Mouse (Mus musculus): ENCODE measurements around the gene Kifc1. TPM values are rescaled to one million over a fixed set of nuclear protein-coding genes. Genes with fewer than 3 reads are reported as not detected.
A peak's percentile ranks its signal among the peaks of the same experiment; 100 is the strongest.
"Not testable (repeated sequence)": the region's sequence is repeated elsewhere in the genome, so short reads cannot be mapped to it uniquely, and the experiment has no call there.

Kifc1 gene
- polyA plus RNA-seq, 1 experiment = 2.2 TPM

DNA sequence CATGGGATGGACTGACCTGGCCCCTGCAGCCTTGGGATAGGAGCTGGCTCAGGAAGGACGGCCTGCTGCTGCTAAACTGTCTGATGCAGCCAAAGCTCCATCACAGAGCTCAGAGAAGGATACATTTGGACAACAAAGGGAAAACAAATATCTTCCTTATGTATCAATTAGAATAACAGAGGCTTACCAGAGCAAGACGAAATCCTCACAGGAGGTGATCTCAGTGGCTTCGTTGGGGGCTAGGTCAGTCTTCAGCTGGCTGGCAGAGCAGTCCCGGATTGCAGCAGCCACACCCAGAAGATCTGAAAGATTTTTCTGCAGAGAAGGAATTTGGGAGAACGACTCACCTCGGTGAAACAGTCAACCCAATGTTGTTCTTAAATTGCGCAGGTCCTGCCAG, 2.0 kb upstream of the Kifc1 start:
- no peaks in the 10 kb centered on the region for H3K27me3 ChIP-seq (ENCODE audit: control insufficient read depth, insufficient read depth, low read length)
- H3K27ac ChIP-seq (ENCODE audit: insufficient read depth, low read length) = no peak overlapping the region
- DNase-seq = no peak
- no peaks in the 10 kb centered on the region for H3K4me1 ChIP-seq (ENCODE audit: control insufficient read depth, insufficient read depth, low read length)
- H3K4me3 ChIP-seq (replicated peaks; ENCODE audit: insufficient read depth, low read depth, low read length) = no peak overlapping the region
- TF ChIP-seq POLR2A (IDR thresholded peaks at IDR 0.05; ENCODE audit: borderline replicate concordance, insufficient read depth, low read length) (no peak), CTCF (IDR thresholded peaks at IDR 0.05; ENCODE audit: borderline replicate concordance, insufficient read depth, low read depth, low read length) (no peak)
- WGBS = 13% methylated on average over 7 of the region's 7 CpGs

DNA sequence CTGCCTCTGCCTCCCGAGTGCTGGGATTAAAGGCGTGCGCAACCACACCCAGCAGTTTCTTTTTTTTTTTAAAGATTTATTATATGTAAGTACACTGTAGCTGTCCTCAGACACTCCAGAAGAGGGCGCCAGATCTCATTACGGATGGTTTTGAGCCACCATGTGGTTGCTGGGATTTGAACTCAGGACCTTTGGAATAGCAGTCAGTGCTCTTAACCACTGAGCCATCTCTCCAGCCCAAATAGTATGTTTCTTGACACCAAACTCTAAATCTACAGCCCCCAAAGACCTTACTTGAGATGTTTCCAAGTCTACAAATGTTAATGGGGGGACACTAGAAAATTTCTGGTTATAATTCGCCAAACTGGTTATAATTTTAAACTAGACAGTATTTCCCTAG, 1.4 kb upstream of the Kifc1 start:
- H3K27ac ChIP-seq (ENCODE audit: insufficient read depth, low read length); H3K27me3 ChIP-seq (ENCODE audit: control insufficient read depth, insufficient read depth, low read length); DNase-seq; H3K4me3 ChIP-seq (replicated peaks; ENCODE audit: insufficient read depth, low read depth, low read length); H3K4me1 ChIP-seq (ENCODE audit: control insufficient read depth, insufficient read depth, low read length): not testable (repeated sequence)
- WGBS = 62% methylated on average over 6 of the region's 6 CpGs

DNA sequence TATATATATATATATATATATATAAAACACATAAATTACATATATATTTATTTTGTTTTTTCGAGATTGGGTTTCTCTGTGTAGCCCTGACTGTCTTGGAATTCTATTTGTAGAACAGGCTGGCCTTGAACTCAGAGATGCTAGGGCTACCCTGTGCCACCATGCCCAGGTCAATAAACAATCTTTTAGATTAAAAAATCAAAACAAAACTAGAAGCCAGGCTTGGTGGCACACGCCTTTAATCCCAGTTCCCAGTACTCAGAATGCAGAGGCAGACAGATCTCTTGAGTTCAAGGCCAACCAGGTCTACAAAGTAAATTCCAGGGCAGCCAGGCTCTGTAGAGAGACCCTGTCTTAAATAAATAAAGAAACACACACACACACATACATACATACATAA, 896 bp upstream of the Kifc1 start:
- no peaks in the 10 kb centered on the region for H3K4me1 ChIP-seq (ENCODE audit: control insufficient read depth, insufficient read depth, low read length)
- H3K27me3 ChIP-seq (ENCODE audit: control insufficient read depth, insufficient read depth, low read length) = no peaks in the 10 kb centered on the region
- 60% methylated on average over 2 of the region's 2 CpGs for WGBS
- no peak overlapping the region for H3K4me3 ChIP-seq (replicated peaks; ENCODE audit: insufficient read depth, low read depth, low read length)
- H3K27ac ChIP-seq (ENCODE audit: insufficient read depth, low read length) = no peak overlapping the region
- no peak for DNase-seq
- TF ChIP-seq CTCF (IDR thresholded peaks at IDR 0.05; ENCODE audit: borderline replicate concordance, insufficient read depth, low read depth, low read length) (no peak), POLR2A (IDR thresholded peaks at IDR 0.05; ENCODE audit: borderline replicate concordance, insufficient read depth, low read length) (no peak)

DNA sequence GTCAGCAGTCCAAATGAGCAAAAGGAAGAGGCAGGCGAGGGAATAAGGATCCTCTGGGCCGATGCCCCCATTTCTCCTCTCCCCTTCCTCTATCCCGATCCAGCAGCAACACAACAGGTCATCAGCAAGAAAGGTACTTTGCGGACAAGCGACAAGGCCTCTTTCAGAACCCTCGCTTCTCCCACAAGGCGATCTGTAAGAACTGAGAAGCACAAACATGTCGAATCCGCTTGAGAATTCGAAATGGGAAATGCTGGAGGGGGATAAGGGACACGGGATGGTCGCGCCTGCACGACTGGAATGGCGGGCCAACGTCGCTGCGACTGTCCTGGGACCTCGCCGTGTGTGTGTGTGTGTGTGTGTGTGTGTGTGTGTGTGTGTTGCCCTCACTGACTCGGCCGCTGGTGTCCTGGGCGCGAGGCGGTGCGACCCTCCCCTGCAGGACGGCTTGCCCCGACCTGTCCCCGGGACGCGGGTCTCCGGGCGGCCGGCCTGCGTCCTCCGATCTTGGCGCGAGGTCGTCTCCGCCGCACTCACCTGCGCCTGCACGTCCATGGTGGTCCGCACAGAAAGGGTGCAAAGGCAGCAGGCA, 424 bp downstream of the Kifc1 start:
- not testable (repeated sequence) for H3K4me1 ChIP-seq (ENCODE audit: control insufficient read depth, insufficient read depth, low read length); DNase-seq; H3K27ac ChIP-seq (ENCODE audit: insufficient read depth, low read length); H3K27me3 ChIP-seq (ENCODE audit: control insufficient read depth, insufficient read depth, low read length)
- H3K4me3 ChIP-seq (replicated peaks; ENCODE audit: insufficient read depth, low read depth, low read length) = peak overlapping the region; percentile 94
- WGBS = under 1% methylated on average over 43 of the region's 44 CpGs

DNA sequence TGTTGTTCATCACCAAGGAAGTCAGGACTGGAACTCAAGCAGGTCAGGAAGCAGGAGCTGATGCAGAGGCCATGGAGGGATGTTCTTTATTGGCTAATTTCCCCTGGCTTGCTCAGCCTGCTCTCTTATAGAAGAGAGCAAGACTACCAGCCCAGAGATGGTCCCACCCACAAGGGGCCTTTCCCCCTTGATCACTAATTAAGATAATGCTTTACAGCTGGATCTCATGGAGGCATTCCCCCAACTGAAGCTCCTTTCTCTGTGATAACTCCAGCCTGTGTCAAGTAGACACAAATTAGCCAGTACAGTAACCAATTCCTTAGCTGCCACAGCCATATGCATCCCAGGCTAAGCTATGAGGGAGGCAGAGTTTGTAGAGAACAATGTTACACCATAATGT, 2.2 kb downstream of the Kifc1 start:
- not testable (repeated sequence) for H3K4me1 ChIP-seq (ENCODE audit: control insufficient read depth, insufficient read depth, low read length); H3K27me3 ChIP-seq (ENCODE audit: control insufficient read depth, insufficient read depth, low read length); H3K4me3 ChIP-seq (replicated peaks; ENCODE audit: insufficient read depth, low read depth, low read length); H3K27ac ChIP-seq (ENCODE audit: insufficient read depth, low read length); DNase-seq

DNA sequence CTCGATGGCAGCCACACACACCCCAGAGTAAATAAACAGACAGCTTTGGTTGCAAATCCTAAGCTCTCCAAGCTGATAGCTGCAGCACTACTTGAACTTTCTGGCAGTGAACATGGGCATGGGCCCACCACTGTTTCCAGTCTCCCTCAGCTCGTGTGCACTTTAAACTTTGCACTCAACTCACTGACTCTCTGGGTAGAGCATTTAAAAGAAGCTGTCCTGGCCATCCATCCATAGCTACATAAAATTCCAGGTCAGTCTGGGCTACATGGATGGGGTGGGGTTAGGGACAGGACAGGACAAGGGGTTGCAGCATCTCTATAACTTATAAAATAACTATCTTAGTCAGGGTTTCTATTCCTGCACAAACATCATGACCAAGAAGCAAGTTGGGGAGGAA, 2.7 kb downstream of the Kifc1 start:
- not testable (repeated sequence) for DNase-seq; H3K27ac ChIP-seq (ENCODE audit: insufficient read depth, low read length); H3K4me3 ChIP-seq (replicated peaks; ENCODE audit: insufficient read depth, low read depth, low read length); H3K27me3 ChIP-seq (ENCODE audit: control insufficient read depth, insufficient read depth, low read length); H3K4me1 ChIP-seq (ENCODE audit: control insufficient read depth, insufficient read depth, low read length)
- WGBS = 67% methylated on average over 2 of the region's 2 CpGs

DNA sequence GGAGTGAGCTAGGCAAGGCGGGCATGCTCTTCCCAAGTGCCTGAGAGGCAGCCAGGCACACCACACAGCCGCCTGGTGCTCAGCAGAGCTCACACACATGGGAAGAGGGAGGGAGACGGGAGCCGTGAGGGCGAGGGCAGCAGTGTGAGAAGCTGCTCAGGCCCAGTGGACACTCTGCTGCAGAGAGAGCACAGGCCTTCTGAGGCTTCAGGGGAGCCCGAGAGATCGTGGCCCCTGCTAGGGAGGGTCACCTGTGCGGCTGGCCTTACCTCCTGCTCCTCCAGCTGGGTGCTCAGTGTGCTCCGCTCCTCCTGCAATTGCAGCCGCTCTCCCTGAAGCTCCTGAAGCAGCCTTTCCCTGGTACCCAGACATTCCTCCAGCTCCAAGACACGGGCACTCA, 6.1 kb downstream of the Kifc1 start:
- WGBS = 89% methylated on average over 10 of the region's 11 CpGs
- DNase-seq = not testable (repeated sequence)

DNA sequence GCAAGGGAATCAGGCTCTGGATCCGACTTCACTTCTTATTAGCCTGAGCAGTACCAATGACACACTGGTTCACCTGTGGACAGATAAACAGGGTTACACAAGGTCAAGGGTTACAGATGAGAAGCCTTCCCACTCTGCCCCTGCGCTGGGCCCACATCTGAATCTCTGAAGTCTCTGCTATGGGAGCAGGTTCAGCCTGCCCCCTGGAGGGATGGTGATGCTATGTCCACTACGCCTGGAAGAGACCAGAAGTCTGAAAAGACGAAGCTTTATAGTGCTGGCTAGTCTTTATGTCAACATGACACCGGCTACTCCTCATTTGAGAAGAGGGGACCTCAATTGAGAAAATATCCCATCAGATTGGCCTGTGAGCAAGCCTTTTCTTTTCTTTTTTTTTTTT, 14.7 kb downstream of the Kifc1 start:
- WGBS = 82% methylated on average over 5 of the region's 5 CpGs
- not testable (repeated sequence) for H3K4me1 ChIP-seq (ENCODE audit: control insufficient read depth, insufficient read depth, low read length); H3K4me3 ChIP-seq (replicated peaks; ENCODE audit: insufficient read depth, low read depth, low read length); H3K27me3 ChIP-seq (ENCODE audit: control insufficient read depth, insufficient read depth, low read length); H3K27ac ChIP-seq (ENCODE audit: insufficient read depth, low read length); DNase-seq

More for the DNA sequence above, 6.1 kb downstream of the Kifc1 start:
- not testable (repeated sequence) for H3K27ac ChIP-seq (ENCODE audit: insufficient read depth, low read length); H3K27me3 ChIP-seq (ENCODE audit: control insufficient read depth, insufficient read depth, low read length); H3K4me1 ChIP-seq (ENCODE audit: control insufficient read depth, insufficient read depth, low read length); H3K4me3 ChIP-seq (replicated peaks; ENCODE audit: insufficient read depth, low read depth, low read length)

DNA sequence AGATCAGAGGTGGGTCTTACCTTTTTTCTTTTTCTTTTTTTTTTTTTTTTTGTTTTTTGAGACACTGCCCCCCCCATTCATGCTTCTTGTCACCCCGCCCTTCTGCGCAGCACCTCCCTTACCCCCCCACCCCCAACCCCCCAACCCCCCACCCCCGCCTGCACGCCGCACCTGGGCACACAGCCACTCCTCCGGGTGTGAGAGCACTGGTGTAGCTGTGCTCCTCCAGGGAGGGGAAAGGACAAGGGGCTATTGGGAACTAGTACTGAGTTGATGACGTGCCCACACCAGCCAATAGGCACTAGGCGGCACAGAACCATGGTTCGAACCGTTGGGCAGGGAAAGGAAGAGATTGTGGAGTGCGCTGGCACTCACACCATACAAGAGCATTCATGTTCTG, 16.1 kb downstream of the Kifc1 start:
- DNase-seq = peak; percentile 35 to 43
- WGBS = 86% methylated on average over 11 of the region's 11 CpGs
- no peak for TF ChIP-seq POLR2A (IDR thresholded peaks at IDR 0.05; ENCODE audit: borderline replicate concordance, insufficient read depth, low read length)
- TF ChIP-seq CTCF (IDR thresholded peaks at IDR 0.05; ENCODE audit: borderline replicate concordance, insufficient read depth, low read depth, low read length) = no peak

DNA sequence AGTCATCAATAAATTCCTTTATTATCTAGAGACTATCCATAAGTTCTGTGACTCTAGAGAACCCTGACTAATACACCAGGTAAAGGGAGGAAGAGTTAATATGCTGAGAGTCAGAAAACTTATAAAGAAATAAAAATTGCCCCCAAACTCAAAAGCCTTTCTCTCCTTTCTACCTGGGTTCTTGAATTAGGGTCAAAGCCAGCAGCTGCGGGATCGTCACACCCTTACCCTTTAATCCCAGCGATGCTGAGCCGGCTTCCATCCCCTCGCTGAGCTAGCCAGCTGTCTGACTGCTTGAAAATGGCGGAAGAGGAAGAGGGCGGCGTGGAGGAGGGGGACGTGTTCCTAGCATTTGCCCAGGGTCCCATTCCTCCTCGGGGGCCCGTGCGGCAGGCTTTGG, 16.9 kb downstream of the Kifc1 start, which contains the start of gene Gm7029:
Gene Gm7029 (plus strand): TSS at position 301 of the 400 bp plus-strand sequence.
- WGBS = 71% methylated on average over 6 of the region's 12 CpGs
- H3K27me3 ChIP-seq (ENCODE audit: control insufficient read depth, insufficient read depth, low read length); DNase-seq; H3K27ac ChIP-seq (ENCODE audit: insufficient read depth, low read length); H3K4me1 ChIP-seq (ENCODE audit: control insufficient read depth, insufficient read depth, low read length); H3K4me3 ChIP-seq (replicated peaks; ENCODE audit: insufficient read depth, low read depth, low read length): not testable (repeated sequence)

More for the DNA sequence above, 16.1 kb downstream of the Kifc1 start:
- Histone ChIP-seq H3K4me1 (ENCODE audit: control insufficient read depth, insufficient read depth, low read length) (no peaks in the 10 kb centered on the region), H3K27me3 (ENCODE audit: control insufficient read depth, insufficient read depth, low read length) (no peaks in the 10 kb centered on the region), H3K4me3 (replicated peaks; ENCODE audit: insufficient read depth, low read depth, low read length) (no peak overlapping the region), H3K27ac (ENCODE audit: insufficient read depth, low read length) (no peak overlapping the region)

Data from cerebellum, adult 2 months (tissue).